Mouse (Mus musculus) brain, embryonic 14.5 days (tissue): ENCODE results near the gene Paqr9.

Experiments
- CTCF ChIP-seq: fragments of 200-500 bp; IDR thresholded peaks from 2 replicates; pipeline ENCODE4 v1.5.1; 2012; ENCODE audit warnings: inconsistent platforms, mild to moderate bottlenecking, moderate library complexity, borderline replicate concordance; ENCODE audit not compliant: insufficient read depth, insufficient read length; ENCODE audit errors: extremely low read depth
- POLR2A ChIP-seq: fragments of 200-500 bp; IDR thresholded peaks from 2 replicates; pipeline ENCODE4 v1.6.1; 2012; ENCODE audit warnings: mild to moderate bottlenecking, inconsistent platforms, borderline replicate concordance; ENCODE audit not compliant: poor library complexity, insufficient read depth, insufficient read length, severe bottlenecking; ENCODE audit errors: extremely low read depth

GRCm38 (mm10) chr9:95513776-95514175 lies 45.7 kb upstream of the Paqr9 start:
- TF ChIP-seq CTCF (no peak), POLR2A (no peak)
